Mouse (Mus musculus) lung, adult 2 months (tissue): ENCODE results near the gene Eapp. TPM values are rescaled to one million over a fixed set of nuclear protein-coding genes. Genes with fewer than 3 reads are reported as not detected.

Experiments
- DNase-seq: peaks from one replicate; pipeline ENCODE4 v3.0.0; 2022
- H3K4me1 ChIP-seq: fragments of 200-500 bp; 2 replicates; pipeline ENCODE4 v1.6.1; 2011; ENCODE audit warnings: low read length; ENCODE audit not compliant: control insufficient read depth, insufficient read depth
- H3K4me3 ChIP-seq: fragments of 200-500 bp; replicated peaks from 2 replicates; pipeline ENCODE3; 2011; ENCODE audit warnings: low read depth, mild to moderate bottlenecking, control low read depth, low read length; ENCODE audit errors: extremely low read depth
- CTCF ChIP-seq: fragments of 200-500 bp; IDR thresholded peaks from 2 replicates; pipeline ENCODE4 v1.5.1; 2011; ENCODE audit warnings: mild to moderate bottlenecking, low read length, control low read depth; ENCODE audit not compliant: insufficient read depth
- POLR2A ChIP-seq: fragments of 200-500 bp; IDR thresholded peaks from 2 replicates; pipeline ENCODE4 v1.6.1; 2011; ENCODE audit warnings: low read depth, mild to moderate bottlenecking, control low read depth, low read length, borderline replicate concordance; ENCODE audit errors: extremely low read depth
- WGBS: fragments of 180-500 bp; shearing (Covaris S2); methylation state at CpG from one replicate; pipeline ENCODE4 v1.1.7; 2018; 5-methylcytosine and 5-hydroxymethylcytosine counted together
- polyA plus RNA-seq: library from polyadenylated mRNA; depleted of rRNA; stranded (reverse); fragments of >200 nt; gene quantifications from 2 replicates; pipeline ENCODE4 v1.2.3, GENCODE M21; 2012; rRNA removed

Eapp gene
- polyA plus RNA-seq, 1 experiment, result 10.2 TPM

DNA sequence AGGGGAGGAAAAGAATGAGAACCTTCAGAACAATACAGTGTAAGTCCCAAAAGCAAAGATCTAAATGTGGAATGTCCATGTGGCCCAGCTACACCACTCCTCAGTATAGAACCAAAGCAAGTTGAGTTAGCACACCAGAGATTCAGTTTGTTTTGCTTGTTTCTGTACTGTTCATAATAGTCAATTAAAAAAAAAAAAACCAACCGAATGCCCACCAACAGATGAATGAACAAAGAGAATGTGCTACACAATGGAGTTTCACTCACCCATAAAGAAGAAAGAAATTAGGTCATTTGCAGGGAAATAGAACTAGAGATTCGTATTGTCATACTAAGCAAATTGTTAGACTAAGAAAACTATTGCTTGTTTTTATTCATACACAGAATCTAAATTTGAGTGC is 63.6 kb downstream of the Eapp start:
- no peak for TF ChIP-seq POLR2A
- TF ChIP-seq CTCF, result no peak
- 92% methylated on average over 2 of the region's 2 CpGs for WGBS
- Histone ChIP-seq H3K4me3 (no peak overlapping the region), H3K4me1 (no peaks in the 10 kb centered on the region)
- no peak for DNase-seq

DNA sequence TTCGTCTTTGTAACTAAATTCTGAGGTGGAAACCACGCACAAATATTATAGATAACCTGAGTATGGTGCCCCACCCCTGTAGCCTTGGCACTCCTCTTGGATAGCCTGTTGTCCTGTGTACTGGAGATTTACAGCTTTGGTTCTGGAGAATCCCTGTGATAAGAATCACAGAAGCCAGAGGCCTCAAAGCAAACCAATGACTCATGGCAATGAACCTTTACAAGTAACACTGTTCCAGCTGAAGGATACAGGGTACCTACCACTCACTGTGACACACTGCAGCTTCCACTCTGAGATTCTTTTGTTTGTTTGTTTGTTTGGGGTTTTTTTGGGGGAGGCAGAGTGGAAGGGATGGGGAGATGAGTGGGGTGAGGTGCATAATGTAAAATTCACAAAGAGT is 73.8 kb downstream of the Eapp start:
- no peaks in the 10 kb centered on the region for H3K4me1 ChIP-seq
- 89% methylated on average over 2 of the region's 2 CpGs for WGBS
- DNase-seq, result no peak
- H3K4me3 ChIP-seq, result no peak overlapping the region
- TF ChIP-seq POLR2A, result no peak
- no peak for TF ChIP-seq CTCF

Other genes with a start within 250 kb of the Eapp start
- 67.1 and 82.2 TPM in 2 replicates for gene Sptssa, start 39.3 kb downstream of the Eapp start, polyA plus RNA-seq
- 14.4 and 17.0 TPM in 2 replicates for gene Snx6, start 99.8 kb upstream of the Eapp start, polyA plus RNA-seq
- 12.5 and 27.8 TPM in 2 replicates for gene Cfl2, start 167.0 kb upstream of the Eapp start, polyA plus RNA-seq